Mouse (Mus musculus): Measurements from ENCODE around the gene Baiap2.

The Baiap2 gene

DNA sequence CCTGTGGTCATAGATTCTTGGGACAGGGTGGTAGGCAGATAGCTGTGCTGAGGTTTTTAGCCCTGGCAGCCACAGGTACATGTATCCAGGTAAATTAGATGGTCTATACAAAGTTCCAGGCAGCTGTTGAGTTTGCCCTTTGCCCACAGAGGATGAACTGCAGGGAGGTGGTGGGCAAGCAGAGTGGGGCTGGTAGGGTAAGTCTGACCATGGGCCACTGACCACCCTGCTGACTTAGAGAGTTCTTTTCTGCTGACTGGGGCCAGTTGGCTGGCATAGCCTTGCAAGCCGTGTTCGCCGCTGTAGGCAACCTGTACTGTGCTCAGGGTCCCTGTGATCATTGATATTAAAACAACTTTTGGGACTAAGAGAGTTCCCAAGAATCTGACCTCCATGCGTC is 36.1 kb downstream of the Baiap2 start:
- DNase-seq (ENCODE audit: low spot score in 2 of 2): no peak

DNA sequence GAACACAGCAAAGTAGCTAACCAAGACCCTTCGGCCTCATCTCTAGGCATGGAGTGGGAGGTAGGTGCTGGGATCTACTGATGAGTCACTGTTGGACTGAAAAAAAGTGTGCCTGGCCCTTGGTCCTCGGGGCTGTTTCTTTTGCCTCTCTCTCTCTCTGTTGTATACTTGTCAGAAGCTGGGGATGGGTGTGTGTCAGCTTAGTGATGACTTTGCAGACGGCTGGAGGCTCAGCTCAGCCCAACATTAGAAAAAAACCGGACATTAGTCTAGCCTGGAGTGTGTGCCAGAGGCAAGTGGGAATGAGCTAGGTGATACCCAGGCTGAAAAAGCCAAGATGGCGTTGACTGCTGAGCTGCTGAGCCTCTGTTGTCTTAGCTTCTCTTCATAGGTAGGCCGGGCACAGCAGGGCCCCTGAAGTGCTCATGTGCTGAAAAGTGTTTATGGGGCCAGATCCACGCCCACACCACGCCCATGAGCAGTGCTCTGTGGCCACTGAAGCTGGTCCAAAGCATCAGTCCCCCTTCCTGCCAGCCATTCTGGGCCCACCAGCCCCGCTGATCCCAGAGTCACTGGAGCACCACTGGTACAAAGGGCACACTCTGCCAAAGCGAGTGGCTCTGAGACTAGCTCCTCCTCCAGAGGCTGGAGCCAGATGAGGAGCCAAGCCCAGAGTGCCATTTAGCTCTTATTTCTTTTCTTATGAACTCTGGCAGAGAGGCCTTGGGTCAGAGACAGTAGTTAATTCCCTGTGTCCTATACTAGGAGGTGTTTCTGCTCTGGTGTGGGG is 37.2 kb downstream of the Baiap2 start:
- DNase-seq (ENCODE audit: low spot score in 2 of 2): no peak

- DNase-seq (ENCODE audit: low spot score in 2 of 2): no peak
These were observed 39.2 kb downstream of the Baiap2 start for GRCm38 (mm10) chr11:119981769-119982168.

DNA sequence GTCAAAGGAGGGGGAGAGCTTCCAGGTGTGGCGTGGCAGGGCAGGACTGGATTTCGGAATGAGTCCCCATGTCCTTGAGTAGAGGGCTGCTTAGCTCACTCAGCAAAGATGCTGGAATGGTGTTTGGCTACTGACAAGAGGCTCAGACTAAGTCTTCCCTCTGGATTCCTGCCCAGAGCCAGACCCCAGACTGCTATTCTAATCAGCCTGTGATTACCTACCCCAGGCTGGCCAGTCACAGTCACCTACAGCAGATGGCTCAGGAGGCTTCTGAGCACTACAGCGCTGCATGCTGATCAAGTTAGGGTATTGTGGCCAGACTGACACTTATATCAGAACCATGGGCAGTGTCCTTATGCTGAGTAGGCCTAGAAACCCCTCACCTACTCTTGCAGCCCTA is 39.7 kb downstream of the Baiap2 start:
- no peak for DNase-seq (ENCODE audit: low spot score in 2 of 2)

DNA sequence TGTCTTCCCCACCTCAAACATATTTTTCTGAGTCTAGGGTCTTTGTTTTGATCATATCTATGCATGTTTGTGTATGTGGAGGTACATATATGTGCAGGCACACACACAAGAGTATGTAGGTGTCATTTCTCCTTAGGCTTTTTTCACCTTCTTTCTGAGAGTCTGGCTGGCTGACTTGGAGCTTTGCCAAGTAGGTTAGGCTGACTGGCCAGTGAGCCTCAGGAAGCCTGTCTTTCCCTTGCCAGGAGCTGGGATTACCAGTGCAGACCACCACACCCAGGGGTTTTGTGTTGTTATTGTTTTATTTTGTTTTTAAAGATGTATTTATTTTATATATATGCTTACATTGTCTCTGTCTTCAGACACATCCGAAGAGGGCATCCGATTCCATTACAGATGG is 40.6 kb downstream of the Baiap2 start:
- no peak for DNase-seq (ENCODE audit: low spot score in 2 of 2)

- no peak for DNase-seq (ENCODE audit: low spot score in 2 of 2)
These were observed 44.3 kb downstream of the Baiap2 start for GRCm38 (mm10) chr11:119986751-119987425.

DNA sequence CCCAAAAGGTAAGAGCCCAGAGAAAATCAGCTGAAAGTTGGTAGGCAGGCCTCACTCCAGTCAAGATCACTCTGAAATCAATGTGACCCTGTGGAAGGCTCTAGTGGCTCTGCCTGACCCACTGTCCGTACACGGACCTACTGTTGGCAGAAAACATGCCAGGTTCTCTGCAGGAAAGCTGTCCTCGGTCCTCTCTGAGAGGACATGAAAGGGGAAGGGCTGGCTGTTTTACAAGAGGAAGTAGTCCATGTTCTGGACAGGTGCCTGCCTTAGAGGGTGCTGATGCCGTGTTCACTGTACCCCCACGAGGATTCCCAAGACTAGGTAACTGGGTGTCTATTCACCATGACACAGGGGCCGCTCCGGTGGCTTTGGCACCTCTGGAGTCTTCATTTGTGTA is 45.3 kb downstream of the Baiap2 start:
- no peak for DNase-seq (ENCODE audit: low spot score in 2 of 2)

DNA sequence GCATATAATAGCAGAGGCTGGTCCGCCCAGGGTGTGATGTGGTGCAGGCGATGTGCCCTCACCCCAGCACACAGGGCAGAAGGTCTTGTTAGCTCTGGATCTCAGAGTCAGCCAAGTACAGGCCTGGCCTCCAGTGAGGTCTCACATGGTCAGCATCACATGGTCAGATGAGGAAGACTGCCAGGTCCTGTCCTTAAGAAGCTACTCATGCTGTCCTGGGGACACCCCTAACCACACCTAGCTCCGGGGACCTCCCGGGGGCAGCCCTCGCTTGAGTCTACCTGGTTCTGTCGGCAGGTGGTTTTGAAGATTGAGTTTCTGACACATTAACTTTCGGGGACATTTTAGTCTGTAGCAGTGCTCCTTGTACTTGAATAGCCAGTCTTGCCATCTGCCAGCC is 45.8 kb downstream of the Baiap2 start:
- peak in 1 of 2 experiments; percentile 57 for DNase-seq (ENCODE audit: low spot score in 2 of 2)

DNA sequence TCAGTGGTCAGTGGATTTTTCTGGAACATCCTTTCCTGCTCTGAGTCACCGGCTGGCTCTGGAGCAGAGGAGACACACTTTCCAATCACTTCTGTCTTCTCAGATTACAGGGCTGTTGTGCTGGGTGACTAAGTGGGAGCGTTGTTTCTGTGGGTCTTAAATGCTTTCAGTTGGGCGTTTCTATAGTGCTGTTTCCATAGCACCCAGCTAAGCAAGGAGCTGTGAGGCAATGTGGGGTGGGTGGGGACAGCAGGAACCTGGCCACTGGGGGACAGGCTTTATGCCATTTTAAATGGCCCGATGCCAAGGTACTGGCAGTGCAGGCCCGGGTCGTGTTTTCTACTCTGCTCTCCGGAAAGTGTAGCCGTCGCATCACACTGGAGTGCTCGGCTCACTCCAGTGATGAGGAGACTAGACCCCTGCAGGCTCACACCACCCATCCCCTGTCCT is 46.6 kb downstream of the Baiap2 start:
- DNase-seq (ENCODE audit: low spot score in 2 of 2): peak; percentile 54 to 60

DNA sequence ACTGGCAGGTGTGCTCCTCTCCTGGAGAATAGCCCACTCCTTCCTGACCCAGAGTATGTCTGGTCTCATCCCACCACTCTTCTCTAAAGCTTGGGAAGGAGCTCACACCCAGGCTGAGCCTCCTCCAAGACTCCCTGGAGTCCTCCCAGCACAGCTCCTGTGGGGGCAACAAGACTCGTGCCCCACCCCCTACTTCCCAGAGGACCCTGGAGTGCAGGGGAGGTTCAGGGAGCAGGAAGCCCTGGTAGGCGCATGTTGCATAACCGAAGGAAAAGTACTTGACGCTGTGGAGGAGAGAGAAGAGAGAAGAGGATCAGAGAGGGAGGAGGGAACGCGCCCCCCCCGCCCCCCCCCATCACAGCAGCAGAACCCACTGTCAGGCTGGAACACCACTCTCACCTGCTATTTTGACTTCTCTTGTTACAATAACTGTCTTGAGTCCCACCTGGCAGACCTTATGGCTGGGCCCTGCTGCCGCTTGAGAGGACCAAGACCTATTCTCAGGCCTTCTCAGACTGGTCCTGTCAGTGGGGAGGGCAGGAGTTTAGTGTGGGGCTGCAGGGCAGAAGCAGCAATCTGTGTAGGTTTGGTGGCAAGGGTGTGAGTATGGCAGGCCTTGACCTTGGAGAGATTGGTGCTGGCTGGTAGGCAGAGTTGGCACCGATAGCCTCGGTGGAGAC is 48.2 kb downstream of the Baiap2 start:
- no peak for DNase-seq (ENCODE audit: low spot score in 2 of 2)

DNA sequence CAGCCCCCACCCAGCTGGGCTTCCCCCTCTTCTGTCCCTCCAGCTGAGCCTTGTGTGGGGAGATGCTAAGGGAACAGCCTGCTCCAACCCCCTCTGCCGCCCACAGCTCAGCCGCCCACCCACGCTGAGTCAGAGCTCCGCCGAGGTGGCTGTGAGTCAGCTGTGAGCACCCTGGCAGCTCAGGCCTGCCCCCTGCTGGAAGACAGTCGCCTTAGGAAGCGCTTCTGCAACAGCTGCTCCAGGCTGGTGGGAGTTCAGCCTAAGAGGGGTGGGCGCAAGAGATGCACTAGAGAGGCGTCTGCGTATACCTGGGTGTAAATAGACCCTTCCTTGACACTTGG is 48.7 kb downstream of the Baiap2 start:
- peak; percentile 90 to 91 for DNase-seq (ENCODE audit: low spot score in 2 of 2)

- no peak for DNase-seq (ENCODE audit: low spot score in 2 of 2)
These were observed 54.8 kb downstream of the Baiap2 start for GRCm38 (mm10) chr11:119997351-119997750.

- no peak for DNase-seq (ENCODE audit: low spot score in 2 of 2)
These were observed 59.5 kb downstream of the Baiap2 start for GRCm38 (mm10) chr11:120002041-120002440.

DNA sequence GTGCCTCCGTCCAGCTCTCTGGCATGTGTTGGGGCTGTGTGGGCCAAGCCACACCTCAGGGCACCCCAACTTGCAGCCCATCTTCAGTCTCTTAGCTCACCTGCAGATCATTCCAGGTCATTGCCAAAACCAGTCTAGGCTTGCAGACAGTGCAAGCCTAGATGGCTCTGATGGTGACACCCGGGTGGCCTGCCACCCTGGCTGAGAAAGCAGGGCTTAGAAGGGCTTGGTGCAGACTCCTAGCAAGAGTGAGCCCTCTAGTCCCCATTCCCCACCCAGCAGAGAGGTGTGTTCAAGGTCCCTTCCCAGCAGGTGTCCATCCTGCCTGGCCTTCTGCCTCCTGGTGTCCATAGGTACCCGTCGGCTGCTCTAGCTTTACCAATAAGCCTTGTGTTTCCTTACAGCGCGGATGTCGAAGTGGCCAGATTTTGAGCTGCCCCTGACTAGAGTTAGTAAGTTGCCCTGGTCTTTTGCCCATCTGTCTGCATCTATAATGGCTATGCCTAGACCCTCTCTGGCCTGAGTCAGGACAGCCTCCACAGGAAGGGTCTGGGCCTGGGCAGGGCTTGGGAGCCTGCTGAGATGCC is 60.2 kb downstream of the Baiap2 start:
- no peak for DNase-seq (ENCODE audit: low spot score in 2 of 2)

- DNase-seq (ENCODE audit: low spot score in 2 of 2): peak; percentile 47 to 65
These were observed 63.1 kb downstream of the Baiap2 start for GRCm38 (mm10) chr11:120005434-120006317.

DNA sequence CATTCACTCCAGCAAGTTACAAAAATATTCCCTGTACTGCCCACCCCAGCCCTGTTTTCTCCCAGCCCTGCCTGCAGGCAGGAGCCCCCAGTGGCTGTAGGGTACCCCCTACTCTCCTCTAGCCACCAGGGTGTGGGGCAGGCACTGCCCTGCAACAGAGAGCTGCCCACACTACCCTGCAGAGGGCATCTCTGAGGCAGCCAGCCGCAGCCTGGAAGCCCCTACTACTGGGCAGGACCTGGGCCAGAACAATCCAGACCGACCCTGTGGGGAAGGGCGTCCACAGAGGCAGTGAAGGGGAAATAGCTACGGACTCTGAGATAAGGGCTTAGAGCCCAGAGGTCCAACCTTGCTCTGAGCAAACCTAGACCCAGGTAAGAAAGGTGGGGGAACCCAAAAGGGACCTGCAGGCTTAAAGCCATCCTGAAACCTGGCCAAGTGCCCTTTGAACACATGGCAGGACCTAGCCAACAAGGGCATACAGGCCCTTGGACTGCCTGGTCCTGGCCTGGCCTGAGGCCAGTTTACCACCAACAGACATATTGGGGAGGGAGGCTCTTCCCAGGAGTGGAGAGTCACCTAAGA is 65.0 kb downstream of the Baiap2 start:
- DNase-seq (ENCODE audit: low spot score in 2 of 2): no peak

GRCm38 (mm10) chr11:120008501-120008900 is 65.9 kb downstream of the Baiap2 start:
- DNase-seq (ENCODE audit: low spot score in 2 of 2): no peak

DNA sequence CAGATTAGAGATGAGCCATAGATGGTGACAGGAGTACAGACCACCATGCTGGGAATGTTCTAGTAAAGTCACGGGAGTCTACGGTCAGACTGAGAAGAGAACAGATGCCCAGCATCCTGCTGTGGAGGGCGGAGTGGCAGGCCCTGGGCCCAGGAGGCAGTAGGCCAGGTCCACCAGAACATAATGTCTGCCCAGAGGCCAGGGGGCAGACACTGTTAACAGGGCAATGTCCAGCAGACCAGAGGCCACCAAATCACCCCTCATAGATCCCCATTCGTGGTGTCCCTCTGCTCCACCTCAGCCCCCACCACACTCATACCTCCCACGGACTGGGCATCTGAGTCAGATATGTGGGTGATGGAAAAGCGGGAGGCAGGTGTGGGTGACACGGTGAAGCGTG is 66.4 kb downstream of the Baiap2 start:
- DNase-seq (ENCODE audit: low spot score in 2 of 2): no peak

- no peak for DNase-seq (ENCODE audit: low spot score in 2 of 2)
These were observed 67.4 kb downstream of the Baiap2 start for GRCm38 (mm10) chr11:120009937-120010336.

- DNase-seq (ENCODE audit: low spot score in 2 of 2): no peak
These were observed 68.7 kb downstream of the Baiap2 start for GRCm38 (mm10) chr11:120011114-120011760.
